In genomic region chr7:134052486-134052885, GRCm38 (mm10) we compare ENCODE assay signal across 16 mouse cellular contexts.
"Had no signal": no experiment of that assay in that cellular context is flagged by ENCODE, and none has a peak within 500 bp of the region (broad histone marks: within the 10 kb centered on the region; RNA-seq: fewer than 3 reads in every experiment).

No protein-coding gene starts in this region.

- ATAC-seq: liver, postnatal 0 days; midbrain, embryonic 13.5 days; midbrain, embryonic 15.5 days had no signal

- H3K4me3 ChIP-seq: megakaryocyte, embryonic 14.5 days; midbrain, embryonic 13.5 days; midbrain, embryonic 15.5 days; neural tube, embryonic 12.5 days; stomach, embryonic 15.5 days had no signal

- H3K9ac ChIP-seq: liver, postnatal 0 days; midbrain, embryonic 13.5 days; midbrain, embryonic 15.5 days; neural tube, embryonic 12.5 days; stomach, embryonic 15.5 days had no signal

- H3K27me3 ChIP-seq: megakaryocyte, embryonic 14.5 days; midbrain, embryonic 13.5 days; midbrain, embryonic 15.5 days; neural tube, embryonic 12.5 days; stomach, embryonic 15.5 days had no signal

- H3K9me3 ChIP-seq: megakaryocyte, embryonic 14.5 days; midbrain, embryonic 13.5 days; midbrain, embryonic 15.5 days; neural tube, embryonic 12.5 days; stomach, embryonic 15.5 days had no signal

- DNase-seq: liver, postnatal 0 days; lung, adult 2 months; lung, postnatal 14 days; lung, postnatal 36 days; right cerebral cortex, postnatal 14 days; thymus, adult 2 months; thymus, postnatal 14 days; thymus, postnatal 36 days had no signal

- H3K4me2 ChIP-seq: midbrain, embryonic 11.5 days; midbrain, embryonic 13.5 days; midbrain, embryonic 15.5 days; neural tube, embryonic 12.5 days; stomach, embryonic 15.5 days had no signal

- H3K27ac ChIP-seq: macrophage; midbrain, embryonic 13.5 days; midbrain, embryonic 15.5 days; neural tube, embryonic 12.5 days; stomach, embryonic 15.5 days; stomach, postnatal 0 days had no signal

- H3K36me3 ChIP-seq: midbrain, embryonic 13.5 days; midbrain, embryonic 15.5 days; neural tube, embryonic 12.5 days; stomach, embryonic 15.5 days had no signal

- H3K4me1 ChIP-seq: megakaryocyte, embryonic 14.5 days; midbrain, embryonic 13.5 days; midbrain, embryonic 15.5 days; neural tube, embryonic 12.5 days; stomach, embryonic 15.5 days had no signal
